Mouse (Mus musculus) embryonic facial prominence, embryonic 15.5 days (tissue): ENCODE measurements around the gene Lig3. TPM values are rescaled to one million over a fixed set of nuclear protein-coding genes. Genes with fewer than 3 reads are reported as not detected.
A peak's percentile ranks its signal among the peaks of the same experiment; 100 is the strongest.
"Not testable (repeated sequence)": the region's sequence is repeated elsewhere in the genome, so short reads cannot be mapped to it uniquely, and the experiment has no call there.

Experiments used
- ATAC-seq: fragments of 200-750 bp; cut with Nextera tagmentation; 2 replicates; pipeline ENCODE4 v1.8.0; 2017; ENCODE audit warnings: low read depth, moderate TSS enrichment; ENCODE audit not compliant: insufficient number of reproducible peaks, low FRiP score, low TSS enrichment
- H3K27ac ChIP-seq: fragments of 300-500 bp; sonication (generic); replicated peaks from 2 replicates; pipeline ENCODE4 v1.5.1; 2015; ENCODE audit warnings: mild to moderate bottlenecking, inconsistent platforms
- H3K27me3 ChIP-seq: fragments of 300-500 bp; sonication (generic); 2 replicates; pipeline ENCODE4 v1.6.1; 2015; ENCODE audit warnings: inconsistent platforms
- H3K36me3 ChIP-seq: fragments of 300-500 bp; sonication (generic); 2 replicates; pipeline ENCODE4 v1.6.1; 2015; ENCODE audit warnings: mild to moderate bottlenecking, inconsistent platforms
- H3K4me1 ChIP-seq: fragments of 300-500 bp; sonication (generic); 2 replicates; pipeline ENCODE4 v1.6.1; 2015; ENCODE audit warnings: inconsistent platforms
- H3K4me2 ChIP-seq: fragments of 300-500 bp; sonication (generic); replicated peaks from 2 replicates; pipeline ENCODE4 v1.6.1; 2015; ENCODE audit warnings: mild to moderate bottlenecking, inconsistent platforms
- H3K4me3 ChIP-seq: fragments of 300-500 bp; sonication (generic); replicated peaks from 2 replicates; pipeline ENCODE4 v1.5.1; 2015; ENCODE audit warnings: mild to moderate bottlenecking, inconsistent platforms
- H3K9ac ChIP-seq: fragments of 300-500 bp; sonication (generic); 2 replicates; pipeline ENCODE4 v1.6.1; 2015; ENCODE audit warnings: inconsistent platforms
- H3K9me3 ChIP-seq: fragments of 300-500 bp; sonication (generic); replicated peaks from 2 replicates; pipeline ENCODE4 v1.6.1; 2016; ENCODE audit warnings: inconsistent platforms
- WGBS: fragments of 180-500 bp; shearing (Covaris S2); methylation state at CpG from one replicate; pipeline ENCODE4 v1.1.7; 2015; 5-methylcytosine and 5-hydroxymethylcytosine counted together
- polyA plus RNA-seq: library from polyadenylated mRNA; unstranded; fragments of >200 nt; fragmentation: Nextera tagmentation; extraction: Ambion mirVana; gene quantifications from 2 replicates; pipeline ENCODE4 v1.2.1, GENCODE M21; 2015

The Lig3 gene
- polyA plus RNA-seq, 1 experiment from 2014 or later = 26.5 TPM

GRCm38 (mm10) chr11:82832402-82832801, 51.5 kb downstream of the Lig3 start:
- H3K4me2 ChIP-seq, H3K36me3 ChIP-seq, H3K9ac ChIP-seq, H3K27ac ChIP-seq, H3K27me3 ChIP-seq, H3K9me3 ChIP-seq, H3K4me3 ChIP-seq, ATAC-seq: not testable (repeated sequence)
- WGBS = 73% methylated on average over 10 of the region's 10 CpGs
- peaks cover 16% of the 10 kb centered on the region for H3K4me1 ChIP-seq

GRCm38 (mm10) chr11:82833929-82834328, 53.0 kb downstream of the Lig3 start:
- no peak for ATAC-seq
- Histone ChIP-seq H3K9ac (no peak overlapping the region), H3K36me3 (no peaks in the 10 kb centered on the region), H3K27ac (no peak overlapping the region), H3K4me1 (peaks cover 28% of the 10 kb centered on the region), H3K9me3 (no peaks in the 10 kb centered on the region), H3K4me2 (no peak overlapping the region), H3K4me3 (no peak overlapping the region), H3K27me3 (no peaks in the 10 kb centered on the region)
- 86% methylated on average over 8 of the region's 8 CpGs for whole genome bisulfite sequencing

DNA sequence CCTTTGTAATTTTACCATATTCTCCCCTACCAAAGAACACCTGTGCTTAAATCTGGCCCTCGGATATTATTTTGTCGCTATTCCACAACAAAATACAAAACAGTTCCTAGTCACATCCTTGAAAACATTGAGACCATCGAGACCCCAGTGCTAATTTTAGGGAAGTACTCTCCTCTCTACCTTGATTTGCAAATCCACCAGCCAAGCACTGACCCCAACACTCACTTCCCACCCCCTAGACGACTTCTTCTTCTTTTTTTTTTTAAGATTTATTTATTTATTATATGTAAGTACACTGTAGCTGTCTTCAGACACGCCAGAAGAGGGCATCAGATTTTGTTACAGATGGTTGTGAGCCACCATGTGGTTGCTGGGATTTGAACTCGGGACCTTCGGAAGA, 53.5 kb downstream of the Lig3 start:
- peaks cover 28% of the 10 kb centered on the region for H3K4me1 ChIP-seq
- not testable (repeated sequence) for H3K27ac ChIP-seq, H3K9me3 ChIP-seq, H3K27me3 ChIP-seq, H3K4me3 ChIP-seq, H3K36me3 ChIP-seq, H3K4me2 ChIP-seq, ATAC-seq, H3K9ac ChIP-seq
- WGBS = 87% methylated on average over 7 of the region's 7 CpGs

DNA sequence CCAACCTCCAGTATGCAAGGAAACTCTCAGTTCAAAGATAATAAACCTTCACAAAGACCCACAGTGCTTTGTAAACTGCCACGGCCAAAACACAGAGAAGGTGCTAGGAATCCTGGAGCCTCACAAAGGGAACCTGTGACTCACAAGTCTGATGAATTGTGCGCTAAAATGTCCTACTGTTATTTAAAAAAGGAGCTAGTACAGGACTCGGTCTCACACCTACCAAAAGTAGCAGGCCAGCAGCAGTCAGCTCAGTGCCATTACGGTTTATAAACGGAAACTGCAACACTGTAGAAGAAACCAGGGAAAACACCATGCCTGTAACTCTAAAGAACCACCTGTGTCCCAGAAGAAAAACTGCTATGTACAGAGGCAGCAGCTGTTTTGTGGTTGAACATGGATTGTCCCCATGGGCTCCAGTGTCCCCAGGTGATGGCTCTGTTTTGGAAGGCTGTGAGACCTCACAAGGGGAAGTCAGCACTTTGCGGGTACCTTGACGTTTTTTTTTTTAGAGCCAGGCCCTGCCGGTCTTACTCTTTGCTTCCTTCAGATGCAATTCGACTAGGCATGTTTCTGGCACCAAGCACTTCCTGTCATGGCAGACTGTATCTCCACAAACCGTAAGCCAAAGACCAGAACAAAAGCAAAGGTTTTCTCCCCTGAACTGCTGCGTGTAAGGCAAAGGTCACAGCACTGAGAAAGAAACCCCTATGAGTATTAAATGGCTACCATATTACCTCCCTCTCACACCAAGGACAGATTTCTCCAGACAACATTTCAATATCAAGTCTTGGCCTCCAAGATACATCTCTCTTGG, 54.9 kb downstream of the Lig3 start:
- Histone ChIP-seq H3K9ac (no peak overlapping the region), H3K9me3 (no peaks in the 10 kb centered on the region), H3K4me2 (no peak overlapping the region), H3K4me1 (peaks cover 27% of the 10 kb centered on the region), H3K27me3 (no peaks in the 10 kb centered on the region), H3K27ac (no peak overlapping the region), H3K36me3 (no peaks in the 10 kb centered on the region), H3K4me3 (no peak overlapping the region)
- no peak for ATAC-seq
- WGBS = 73% methylated on average over 11 of the region's 11 CpGs

- H3K4me3 ChIP-seq = no peak overlapping the region
- 40% methylated on average over 7 of the region's 7 CpGs for WGBS
- H3K27me3 ChIP-seq = no peaks in the 10 kb centered on the region
- no peak overlapping the region for H3K4me2 ChIP-seq
- no peak overlapping the region for H3K9ac ChIP-seq
- ATAC-seq = peak; percentile 26; the same call in 1 of the 2 replicates
- H3K9me3 ChIP-seq = no peaks in the 10 kb centered on the region
- H3K27ac ChIP-seq = no peak overlapping the region
- H3K4me1 ChIP-seq = peaks cover 15% of the 10 kb centered on the region
- no peaks in the 10 kb centered on the region for H3K36me3 ChIP-seq
Measured at GRCm38 (mm10) chr11:82837192-82837591, 56.3 kb downstream of the Lig3 start.

GRCm38 (mm10) chr11:82837848-82838247, 56.9 kb downstream of the Lig3 start:
- no peak for ATAC-seq
- Histone ChIP-seq H3K4me3 (no peak overlapping the region), H3K36me3 (no peaks in the 10 kb centered on the region), H3K9ac (no peak overlapping the region), H3K4me2 (no peak overlapping the region), H3K27ac (no peak overlapping the region; the same call in 1 of the 2 replicates), H3K9me3 (no peaks in the 10 kb centered on the region), H3K4me1 (peaks cover 15% of the 10 kb centered on the region), H3K27me3 (no peaks in the 10 kb centered on the region)
- 41% methylated on average over 7 of the region's 7 CpGs for WGBS

- Histone ChIP-seq H3K27ac (no peak overlapping the region), H3K4me1 (peaks cover 15% of the 10 kb centered on the region), H3K27me3 (no peaks in the 10 kb centered on the region), H3K36me3 (no peaks in the 10 kb centered on the region), H3K4me3 (no peak overlapping the region), H3K9ac (no peak overlapping the region), H3K9me3 (no peaks in the 10 kb centered on the region), H3K4me2 (no peak overlapping the region)
- 43% methylated on average over 5 of the region's 5 CpGs for WGBS
- ATAC-seq = no peak
Measured at GRCm38 (mm10) chr11:82838511-82838910, 57.6 kb downstream of the Lig3 start.

DNA sequence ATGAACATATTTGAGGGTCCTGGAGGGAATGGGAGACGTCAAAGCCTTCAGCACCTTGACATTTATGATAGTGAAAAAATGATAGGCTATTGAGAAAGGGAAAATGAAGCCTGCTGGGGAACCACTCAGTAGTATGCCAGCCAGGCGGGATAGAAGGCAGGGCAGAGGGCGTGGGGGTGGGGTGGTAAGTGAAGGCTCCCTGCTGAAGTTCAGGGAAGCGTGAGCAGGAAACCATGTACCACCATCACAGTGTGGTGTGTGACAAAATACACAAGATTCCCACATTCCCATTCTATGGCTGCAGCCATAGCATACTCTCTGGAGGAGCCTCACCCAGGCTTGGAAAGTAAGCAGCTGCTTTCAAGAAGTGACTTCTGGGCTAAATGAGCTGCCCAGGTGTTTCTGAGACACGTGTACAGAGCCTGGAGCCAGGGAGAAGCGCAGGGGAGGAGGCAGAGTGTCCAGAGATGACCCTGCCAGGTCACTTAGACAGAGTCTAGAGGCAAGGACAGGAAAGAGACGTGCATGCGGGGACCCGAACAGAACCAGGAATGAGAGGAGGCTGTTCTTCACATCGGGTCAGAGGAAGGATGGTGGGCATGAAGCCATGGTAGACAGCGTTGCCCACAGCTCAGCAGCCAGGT, 64.0 kb downstream of the Lig3 start:
- 60% methylated on average over 11 of the region's 11 CpGs for WGBS
- Histone ChIP-seq H3K9ac (no peak overlapping the region), H3K27me3 (no peaks in the 10 kb centered on the region), H3K9me3 (no peaks in the 10 kb centered on the region), H3K27ac (peak overlapping the region; percentile 28; the same call in 1 of the 2 replicates), H3K36me3 (no peaks in the 10 kb centered on the region), H3K4me2 (no peak overlapping the region), H3K4me1 (peaks cover 5% of the 10 kb centered on the region; the same call in 1 of the 2 replicates), H3K4me3 (no peak overlapping the region)
- no peak for ATAC-seq

DNA sequence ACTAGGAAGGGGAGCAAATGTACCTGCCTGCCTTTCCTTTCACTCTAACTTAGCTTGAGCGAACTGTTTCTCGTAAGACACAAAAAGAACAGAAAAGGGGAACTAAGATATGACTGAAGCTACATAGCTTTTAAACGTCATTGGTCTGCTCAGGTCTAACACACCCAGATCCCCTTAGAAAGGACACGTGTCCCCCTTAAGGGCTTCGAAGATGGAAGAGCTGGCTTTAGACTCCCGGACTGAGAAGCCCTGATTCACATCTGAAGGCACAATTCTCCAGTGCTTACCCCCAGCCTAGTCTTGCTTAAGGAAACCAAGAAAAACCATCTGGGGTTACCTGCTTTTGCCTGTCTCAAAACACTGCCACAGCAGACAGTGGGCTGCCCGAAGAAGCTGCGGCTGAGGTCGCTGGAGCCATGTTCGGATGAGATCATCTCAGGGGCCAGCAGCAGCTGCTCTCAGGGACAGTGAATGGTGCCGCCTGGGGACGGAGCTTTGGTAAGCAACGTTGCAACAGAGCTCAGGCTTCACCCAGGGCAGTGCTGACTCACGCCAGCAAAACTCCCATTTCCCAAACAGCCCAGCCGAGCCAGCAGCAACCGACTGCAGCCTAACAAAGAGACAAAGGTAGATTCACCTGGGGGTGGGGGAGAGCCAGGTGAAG, 64.6 kb downstream of the Lig3 start:
- Histone ChIP-seq H3K4me3 (peak overlapping the region; percentile 8; the same call in 1 of the 2 replicates), H3K36me3 (no peaks in the 10 kb centered on the region), H3K9ac (no peak overlapping the region), H3K27ac (peak overlapping the region; percentile 28), H3K27me3 (no peaks in the 10 kb centered on the region), H3K4me2 (peak overlapping the region; percentile 34), H3K9me3 (no peaks in the 10 kb centered on the region), H3K4me1 (peaks cover 5% of the 10 kb centered on the region; the same call in 1 of the 2 replicates)
- peak; percentile 71 for ATAC-seq
- 22% methylated on average over 16 of the region's 16 CpGs for WGBS

GRCm38 (mm10) chr11:82846079-82846436, 65.2 kb downstream of the Lig3 start:
- Histone ChIP-seq H3K9ac (no peak overlapping the region), H3K27ac (peak overlapping the region; percentile 28; the same call in 1 of the 2 replicates), H3K9me3 (no peaks in the 10 kb centered on the region), H3K4me1 (peaks cover 5% of the 10 kb centered on the region; the same call in 1 of the 2 replicates), H3K4me2 (peak overlapping the region; percentile 34), H3K4me3 (peak overlapping the region; percentile 8; the same call in 1 of the 2 replicates), H3K27me3 (no peaks in the 10 kb centered on the region), H3K36me3 (no peaks in the 10 kb centered on the region)
- 20% methylated on average over 4 of the region's 4 CpGs for WGBS
- no peak; the same call in 1 of the 2 replicates for ATAC-seq

GRCm38 (mm10) chr11:82846938-82847337, 66.0 kb downstream of the Lig3 start:
- H3K9ac ChIP-seq = no peak overlapping the region
- H3K4me1 ChIP-seq = peaks cover 5% of the 10 kb centered on the region; the same call in 1 of the 2 replicates
- H3K36me3 ChIP-seq = no peaks in the 10 kb centered on the region
- no peak overlapping the region for H3K27ac ChIP-seq
- no peak for ATAC-seq
- no peaks in the 10 kb centered on the region for H3K27me3 ChIP-seq
- no peaks in the 10 kb centered on the region for H3K9me3 ChIP-seq
- no peak overlapping the region for H3K4me2 ChIP-seq
- no peak overlapping the region for H3K4me3 ChIP-seq
- 78% methylated on average over 3 of the region's 3 CpGs for WGBS
